Mouse (Mus musculus): ENCODE data around the gene Rsph1.

Rsph1 gene

GRCm38 (mm10) chr17:31253951-31254350, 23.2 kb downstream of the Rsph1 start:
- no peak for DNase-seq

- no peak for DNase-seq
Observed at GRCm38 (mm10) chr17:31247144-31247543, 30.0 kb downstream of the Rsph1 start.

- no peak for DNase-seq
Observed at GRCm38 (mm10) chr17:31245321-31245720, 31.9 kb downstream of the Rsph1 start.

- no peak for DNase-seq
Observed at GRCm38 (mm10) chr17:31242764-31243163, 34.4 kb downstream of the Rsph1 start.

GRCm38 (mm10) chr17:31241156-31241555, 36.0 kb downstream of the Rsph1 start:
- no peak for DNase-seq

- no peak for DNase-seq
Observed at GRCm38 (mm10) chr17:31238234-31239020, 38.8 kb downstream of the Rsph1 start.

GRCm38 (mm10) chr17:31235915-31236314, 41.3 kb downstream of the Rsph1 start:
- DNase-seq = no peak

GRCm38 (mm10) chr17:31232251-31233010, 44.8 kb downstream of the Rsph1 start:
- DNase-seq = no peak

- DNase-seq = no peak
Observed at GRCm38 (mm10) chr17:31231780-31232179, 45.4 kb downstream of the Rsph1 start.

GRCm38 (mm10) chr17:31226931-31227330, 50.3 kb downstream of the Rsph1 start:
- no peak for DNase-seq

GRCm38 (mm10) chr17:31226368-31226767, 50.8 kb downstream of the Rsph1 start:
- DNase-seq = no peak

- no peak for DNase-seq
Observed at GRCm38 (mm10) chr17:31224591-31224990, 52.6 kb downstream of the Rsph1 start.

GRCm38 (mm10) chr17:31223835-31224234, 53.3 kb downstream of the Rsph1 start:
- DNase-seq = no peak

- DNase-seq = no peak
Observed at GRCm38 (mm10) chr17:31222810-31223310, 54.3 kb downstream of the Rsph1 start.

- DNase-seq = no peak
Observed at GRCm38 (mm10) chr17:31216068-31216955, 60.9 kb downstream of the Rsph1 start.

- no peak for DNase-seq
Observed at GRCm38 (mm10) chr17:31211881-31212280, 65.3 kb downstream of the Rsph1 start.

GRCm38 (mm10) chr17:31210299-31210698, 66.9 kb downstream of the Rsph1 start:
- no peak for DNase-seq

- DNase-seq = no peak
Observed at GRCm38 (mm10) chr17:31209376-31209930, 67.7 kb downstream of the Rsph1 start.

GRCm38 (mm10) chr17:31208654-31209053, 68.5 kb downstream of the Rsph1 start:
- no peak for DNase-seq

GRCm38 (mm10) chr17:31207771-31208334, 69.3 kb downstream of the Rsph1 start, which contains the start of gene Ubash3a:
Gene Ubash3a (plus strand): TSS chr17:31207873.
- no peak for DNase-seq

Measured in right cerebral cortex, postnatal 4 days (tissue).